Mouse (Mus musculus) embryonic facial prominence, embryonic 11.5 days (tissue): Measurements from ENCODE around the gene Mvp. TPM values are rescaled to one million over a fixed set of nuclear protein-coding genes. Genes with fewer than 3 reads are reported as not detected.

Source experiments
- ATAC-seq: fragments of 200-750 bp; cut with Nextera tagmentation; replicated peaks from 2 replicates; pipeline ENCODE4 v1.8.0; 2017; ENCODE audit warnings: low read depth; ENCODE audit not compliant: insufficient number of reproducible peaks, low FRiP score, low TSS enrichment
- DNase-seq: peaks from one replicate; pipeline ENCODE4 v3.0.0-alpha.2; 2015; ENCODE audit warnings: low spot score
- H3K27ac ChIP-seq: fragments of 300-500 bp; sonication (generic); replicated peaks from 2 replicates; pipeline ENCODE4 v1.5.1; 2014; ENCODE audit warnings: mild to moderate bottlenecking, low read depth, low read length, control low read depth
- H3K27me3 ChIP-seq: fragments of 300-500 bp; sonication (generic); 2 replicates; pipeline ENCODE4 v1.6.1; 2014; ENCODE audit warnings: mild to moderate bottlenecking, low read length, moderate library complexity, mixed read lengths; ENCODE audit not compliant: control insufficient read depth, insufficient read depth
- H3K36me3 ChIP-seq: fragments of 300-500 bp; sonication (generic); replicated peaks from 2 replicates; pipeline ENCODE4 v1.6.1; 2014; ENCODE audit warnings: low read depth, mild to moderate bottlenecking, low read length, moderate library complexity, mixed read lengths; ENCODE audit not compliant: control insufficient read depth, insufficient read depth
- H3K4me1 ChIP-seq: fragments of 300-500 bp; sonication (generic); 2 replicates; pipeline ENCODE4 v1.6.1; 2014; ENCODE audit warnings: low read length, mixed read lengths; ENCODE audit not compliant: control insufficient read depth, insufficient read depth
- H3K4me2 ChIP-seq: fragments of 300-500 bp; sonication (generic); 2 replicates; pipeline ENCODE4 v1.6.1; 2014; ENCODE audit warnings: low read depth, mild to moderate bottlenecking, control low read depth, low read length, moderate library complexity
- H3K4me3 ChIP-seq: fragments of 300-500 bp; sonication (generic); 2 replicates; pipeline ENCODE4 v1.5.1; 2014; ENCODE audit warnings: low read depth, low read length, control low read depth
- H3K9ac ChIP-seq: fragments of 300-500 bp; sonication (generic); replicated peaks from 2 replicates; pipeline ENCODE4 v1.6.1; 2014; ENCODE audit warnings: mild to moderate bottlenecking, control low read depth, low read length
- H3K9me3 ChIP-seq: fragments of 300-500 bp; sonication (generic); replicated peaks from 2 replicates; pipeline ENCODE4 v1.6.1; 2016; ENCODE audit warnings: mild to moderate bottlenecking, low read length, inconsistent platforms, mixed read lengths; ENCODE audit not compliant: control insufficient read depth
- WGBS: fragments of 180-500 bp; shearing (Covaris S2); extraction: QIAGEN DNeasy Blood & Tissue Kit; methylation state at CpG from one replicate; pipeline ENCODE4 v1.1.7; 2014; 5-methylcytosine and 5-hydroxymethylcytosine counted together
- polyA plus RNA-seq: library from polyadenylated mRNA; unstranded; fragments of >200 nt; fragmentation: Nextera tagmentation; extraction: Ambion mirVana; gene quantifications from 2 replicates; pipeline ENCODE4 v1.2.1, GENCODE M21; 2014

Mvp gene
- polyA plus RNA-seq, 1 experiment from 2014 or later, result 2.6 TPM

DNA sequence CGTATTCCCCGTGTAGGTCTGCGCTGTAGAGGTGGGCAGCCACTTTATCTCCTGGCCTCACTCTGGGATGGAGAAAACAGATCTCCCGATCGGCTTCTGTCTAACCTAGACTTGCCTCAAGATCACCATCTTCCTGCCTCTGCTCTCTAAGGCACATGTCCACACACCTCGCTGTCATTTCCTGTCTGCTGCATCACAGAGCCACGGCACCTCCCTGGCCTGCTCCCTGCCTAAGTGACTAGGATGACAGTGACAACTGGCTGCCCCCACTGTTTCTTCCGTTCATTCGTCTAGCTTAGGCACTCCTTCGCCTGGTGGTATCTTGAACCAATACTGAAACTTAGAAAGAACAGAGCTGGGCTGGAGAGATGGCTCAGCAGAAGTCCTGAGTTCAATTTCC lies 14.9 kb downstream of the Mvp start:
- Histone ChIP-seq H3K27ac (no peak overlapping the region), H3K4me2 (no peak overlapping the region), H3K9ac (no peak overlapping the region), H3K4me3 (no peak overlapping the region), H3K9me3 (no peaks in the 10 kb centered on the region), H3K36me3 (no peaks in the 10 kb centered on the region), H3K4me1 (no peaks in the 10 kb centered on the region), H3K27me3 (no peaks in the 10 kb centered on the region)
- DNase-seq (no peak), ATAC-seq (no peak)
- 72% methylated on average over 10 of the region's 10 CpGs for WGBS

DNA sequence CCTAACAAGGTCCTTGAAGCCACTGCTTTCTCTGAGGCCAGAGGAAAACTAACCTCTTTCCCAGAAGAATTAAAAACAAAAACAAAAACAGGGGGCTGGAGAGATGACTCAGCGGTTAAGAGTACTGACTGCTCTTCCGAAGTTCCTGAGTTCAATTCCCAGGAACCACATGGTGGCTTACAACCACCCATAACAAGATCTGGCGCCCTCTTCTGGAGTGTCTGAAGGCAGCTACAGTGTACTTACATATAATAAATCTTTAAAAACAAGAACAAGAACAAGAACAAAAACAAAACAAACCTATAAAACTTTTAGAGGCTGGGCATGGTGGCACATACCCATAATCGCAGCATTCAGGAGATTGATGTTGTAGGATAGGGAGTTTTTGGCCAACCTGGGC lies 18.0 kb downstream of the Mvp start:
- no peak for DNase-seq
- no peak overlapping the region for H3K4me3 ChIP-seq
- WGBS, result 78% methylated on average over 4 of the region's 4 CpGs
- ATAC-seq, result no peak
- no peaks in the 10 kb centered on the region for H3K27me3 ChIP-seq
- H3K27ac ChIP-seq, result no peak overlapping the region
- H3K9me3 ChIP-seq, result no peaks in the 10 kb centered on the region
- no peak overlapping the region for H3K4me2 ChIP-seq
- no peak overlapping the region for H3K9ac ChIP-seq
- H3K4me1 ChIP-seq, result no peaks in the 10 kb centered on the region
- no peaks in the 10 kb centered on the region for H3K36me3 ChIP-seq

GRCm38 (mm10) chr7:126988816-126989215 lies 25.6 kb downstream of the Mvp start:
- no peak for ATAC-seq
- Histone ChIP-seq H3K4me2 (no peak overlapping the region), H3K36me3 (no peaks in the 10 kb centered on the region), H3K9ac (0 out of 2 replicates have a peak overlapping the region, but pooled peaks have one; percentile 6), H3K27me3 (no peaks in the 10 kb centered on the region), H3K4me1 (no peaks in the 10 kb centered on the region), H3K27ac (no peak overlapping the region), H3K4me3 (no peak overlapping the region), H3K9me3 (no peaks in the 10 kb centered on the region)
- WGBS, result 72% methylated on average over 8 of the region's 8 CpGs
- DNase-seq, result no peak

- Histone ChIP-seq H3K27ac (no peak overlapping the region), H3K4me1 (no peaks in the 10 kb centered on the region), H3K4me3 (no peak overlapping the region), H3K27me3 (no peaks in the 10 kb centered on the region), H3K36me3 (no peaks in the 10 kb centered on the region), H3K4me2 (no peak overlapping the region), H3K9ac (no peak overlapping the region), H3K9me3 (no peaks in the 10 kb centered on the region)
- ATAC-seq (no peak), DNase-seq (peak; percentile 16)
- 41% methylated on average over 9 of the region's 9 CpGs for WGBS
Measured at GRCm38 (mm10) chr7:126986319-126986718, 28.1 kb downstream of the Mvp start.

GRCm38 (mm10) chr7:126984667-126985444 lies 29.6 kb downstream of the Mvp start:
- no peaks in the 10 kb centered on the region for H3K36me3 ChIP-seq
- H3K9ac ChIP-seq, result no peak overlapping the region
- H3K4me2 ChIP-seq, result no peak overlapping the region
- no peak overlapping the region for H3K4me3 ChIP-seq
- no peak for ATAC-seq
- 60% methylated on average over 10 of the region's 10 CpGs for WGBS
- H3K27ac ChIP-seq, result no peak overlapping the region
- no peaks in the 10 kb centered on the region for H3K4me1 ChIP-seq
- no peak for DNase-seq
- no peaks in the 10 kb centered on the region for H3K9me3 ChIP-seq
- no peaks in the 10 kb centered on the region for H3K27me3 ChIP-seq

DNA sequence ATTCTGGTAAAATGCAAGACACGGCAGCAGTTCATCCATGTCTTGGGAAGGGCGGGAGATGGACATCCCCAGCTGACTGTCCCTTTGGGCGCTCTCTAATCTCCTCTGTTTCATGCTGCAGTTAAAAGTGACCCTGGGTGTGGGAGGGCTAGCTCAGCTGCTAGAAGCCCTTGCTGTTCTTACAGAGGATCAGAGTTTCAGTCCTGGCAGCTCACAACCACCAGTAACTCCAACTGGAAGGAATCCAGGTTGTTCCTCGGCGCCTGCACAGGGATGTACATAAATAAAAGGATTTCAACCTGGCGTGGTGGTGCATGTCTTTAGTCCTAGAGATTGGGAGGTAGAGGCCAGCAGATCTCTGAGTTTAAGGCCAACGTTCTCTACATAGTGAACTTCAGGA lies 31.3 kb downstream of the Mvp start:
- H3K4me1 ChIP-seq, result no peaks in the 10 kb centered on the region
- no peaks in the 10 kb centered on the region for H3K9me3 ChIP-seq
- H3K27me3 ChIP-seq, result no peaks in the 10 kb centered on the region
- ATAC-seq (no peak), DNase-seq (no peak)
- H3K4me3 ChIP-seq, result no peak overlapping the region
- H3K36me3 ChIP-seq, result peaks cover 5% of the 10 kb centered on the region
- H3K9ac ChIP-seq, result no peak overlapping the region
- no peak overlapping the region for H3K27ac ChIP-seq
- WGBS, result 84% methylated on average over 7 of the region's 7 CpGs
- H3K4me2 ChIP-seq, result no peak overlapping the region

- no peak overlapping the region for H3K4me3 ChIP-seq
- DNase-seq (no peak), ATAC-seq (no peak)
- no peaks in the 10 kb centered on the region for H3K9me3 ChIP-seq
- no peaks in the 10 kb centered on the region for H3K4me1 ChIP-seq
- WGBS, result 89% methylated on average over 4 of the region's 4 CpGs
- no peak overlapping the region for H3K4me2 ChIP-seq
- no peaks in the 10 kb centered on the region for H3K27me3 ChIP-seq
- no peak overlapping the region for H3K27ac ChIP-seq
- peaks cover 5% of the 10 kb centered on the region for H3K36me3 ChIP-seq
- no peak overlapping the region for H3K9ac ChIP-seq
Measured at GRCm38 (mm10) chr7:126982054-126982453, 32.4 kb downstream of the Mvp start.

DNA sequence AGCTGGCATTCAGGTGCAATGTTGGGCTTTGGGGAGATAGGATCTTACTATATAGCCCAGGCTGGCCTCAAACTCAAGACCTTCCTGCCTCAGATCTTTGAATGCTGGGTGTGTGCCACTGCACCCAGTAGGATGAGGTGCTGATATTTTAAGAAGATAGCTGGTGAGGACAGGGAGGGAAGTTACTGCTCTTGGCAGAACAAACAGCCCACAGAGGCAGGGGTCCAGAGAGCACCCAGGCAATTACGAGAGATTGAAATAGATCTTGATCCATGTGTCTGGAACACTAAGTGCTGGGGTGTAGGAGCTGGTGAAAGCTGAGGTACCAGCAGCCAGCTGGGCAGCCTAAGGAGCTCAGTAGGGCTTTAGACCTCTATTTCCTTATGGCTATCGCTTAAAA lies 32.8 kb downstream of the Mvp start:
- no peaks in the 10 kb centered on the region for H3K9me3 ChIP-seq
- no peaks in the 10 kb centered on the region for H3K27me3 ChIP-seq
- peaks cover 5% of the 10 kb centered on the region for H3K36me3 ChIP-seq
- no peak for ATAC-seq
- no peak overlapping the region for H3K4me2 ChIP-seq
- no peaks in the 10 kb centered on the region for H3K4me1 ChIP-seq
- H3K27ac ChIP-seq, result no peak overlapping the region
- no peak overlapping the region for H3K4me3 ChIP-seq
- DNase-seq, result no peak
- WGBS, result 96% methylated on average over 2 of the region's 2 CpGs
- no peak overlapping the region for H3K9ac ChIP-seq
